Mouse (Mus musculus): ENCODE measurements around the gene Dnajc28.

DNA sequence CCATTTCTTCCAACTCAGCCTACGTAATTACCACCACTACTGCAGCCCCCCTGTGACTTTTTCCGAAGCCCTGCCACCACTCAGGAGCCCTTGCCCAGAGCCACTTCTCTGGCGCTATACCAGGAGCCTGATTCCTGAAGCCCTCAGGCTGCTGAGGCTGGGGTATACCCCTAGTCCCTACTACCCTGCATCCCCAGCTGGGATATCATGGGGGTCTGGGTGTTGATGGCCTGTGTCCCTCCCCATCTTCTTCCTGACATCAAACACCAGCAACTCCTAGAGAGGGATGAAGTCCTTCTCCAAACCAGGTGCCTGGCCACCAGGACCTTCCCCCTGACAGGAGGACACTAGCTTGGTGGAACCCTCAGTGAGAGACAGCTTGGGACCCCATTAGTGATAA is 33.4 kb upstream of the Dnajc28 start:
- TF ChIP-seq CTCF (IDR thresholded peaks at IDR 0.05; ENCODE audit: low read depth) (no peak), EP300 (IDR thresholded peaks at IDR 0.05; ENCODE audit: low read depth) (no peak)
